Mouse (Mus musculus) macrophage (primary cell): ENCODE data around the gene H2-T23. TPM values are rescaled to one million over a fixed set of nuclear protein-coding genes. Genes with fewer than 3 reads are reported as not detected.

Experiments used
- H3K27ac ChIP-seq: fragments of 350-480 bp; formaldehyde crosslinking; 2 replicates; pipeline ENCODE4 v1.9.0; 2021
- H3K36me3 ChIP-seq: fragments of 350-480 bp; formaldehyde crosslinking; 2 replicates; pipeline ENCODE4 v1.9.0; 2021; ENCODE audit errors: inconsistent target
- H3K4me3 ChIP-seq: fragments of 350-480 bp; formaldehyde crosslinking; 2 replicates; pipeline ENCODE4 v1.9.0; 2021; ENCODE audit errors: inconsistent target
- H3K79me2 ChIP-seq: fragments of 350-480 bp; formaldehyde crosslinking; 2 replicates; pipeline ENCODE4 v1.9.0; 2021; ENCODE audit errors: inconsistent target
- WGBS: methylation state at CpG from one replicate; pipeline ENCODE4 v1.1.7; 2026; ENCODE audit warnings: inconsistent platforms; ENCODE audit not compliant: missing documents; 5-methylcytosine and 5-hydroxymethylcytosine counted together
- polyA plus RNA-seq: library from polyadenylated mRNA; stranded (reverse); fragments of 250-400 nt; gene quantifications from 3 replicates; pipeline ENCODE4 v1.2.4, GENCODE M21; 2018; ENCODE audit warnings: inconsistent platforms

Gene H2-T23
- polyA plus RNA-seq, 1 experiment from 2014 or later, result 196 TPM

GRCm38 (mm10) chr17:35993675-35994074 is 39.0 kb downstream of the H2-T23 start:
- Histone ChIP-seq H3K79me2 (peaks cover 42% of the 10 kb centered on the region), H3K27ac (peak overlapping the region; percentile 57; the same call in 1 of the 2 replicates), H3K4me3 (peak overlapping the region; percentile 92), H3K36me3 (peaks cover 5% of the 10 kb centered on the region; the same call in 1 of the 2 replicates)
- WGBS, result under 1% methylated on average over 15 of the region's 17 CpGs

GRCm38 (mm10) chr17:35991781-35992180 is 40.9 kb downstream of the H2-T23 start:
- peaks cover 24% of the 10 kb centered on the region for H3K36me3 ChIP-seq
- H3K79me2 ChIP-seq, result peaks cover 24% of the 10 kb centered on the region
- no peak overlapping the region for H3K27ac ChIP-seq
- H3K4me3 ChIP-seq, result no peak overlapping the region
- 39% methylated on average over 9 of the region's 10 CpGs for WGBS

- 96% methylated on average over 9 of the region's 9 CpGs for WGBS
- Histone ChIP-seq H3K36me3 (peaks cover 36% of the 10 kb centered on the region), H3K79me2 (peaks cover 34% of the 10 kb centered on the region), H3K4me3 (no peak overlapping the region), H3K27ac (no peak overlapping the region)
Measured at GRCm38 (mm10) chr17:35981776-35982175, 50.9 kb downstream of the H2-T23 start.

DNA sequence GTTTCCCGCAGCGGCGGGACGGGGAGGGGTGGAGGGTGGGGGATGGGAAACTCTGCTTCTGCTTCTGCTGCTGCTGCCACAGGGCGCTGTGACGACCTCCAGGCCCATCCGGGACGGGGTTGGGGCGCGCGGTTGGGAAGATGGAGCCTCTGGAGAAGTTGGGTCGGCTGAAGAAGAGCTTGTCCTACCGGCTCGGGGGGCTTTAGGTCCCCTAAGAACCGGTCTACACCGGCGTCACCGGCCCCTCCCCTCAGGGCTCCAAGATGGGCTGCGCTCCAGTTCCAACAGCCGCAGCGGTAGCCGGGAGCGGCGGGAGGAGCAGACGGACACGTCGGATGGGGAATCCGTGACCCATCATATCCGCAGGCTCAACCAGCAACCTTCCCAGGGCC is 52.3 kb downstream of the H2-T23 start:
- H3K27ac ChIP-seq, result peak overlapping the region; percentile 58
- peaks cover 25% of the 10 kb centered on the region for H3K36me3 ChIP-seq
- under 1% methylated on average over 29 of the region's 29 CpGs for WGBS
- H3K79me2 ChIP-seq, result peaks cover 37% of the 10 kb centered on the region
- H3K4me3 ChIP-seq, result peak overlapping the region; percentile 70

Other genes with a start within 250 kb of the H2-T23 start
- 20.7 to 61.5 TPM (median 37.3 TPM) in 3 replicates for gene Ier3, start 211.2 kb downstream of the H2-T23 start, polyA plus RNA-seq
- 42.9 to 64.8 TPM (median 56.1 TPM) in 3 replicates for gene Flot1, start 209.6 kb downstream of the H2-T23 start, polyA plus RNA-seq
- 187 to 603 TPM (median 205 TPM) in 3 replicates for gene Tubb5, start 194.5 kb downstream of the H2-T23 start, polyA plus RNA-seq
- gene Mdc1, start 191.3 kb downstream of the H2-T23 start, polyA plus RNA-seq, result 12.5 to 32.8 TPM (median 22.9 TPM) in 3 replicates
- 5.9 to 14.4 TPM (median 6.8 TPM) in 3 replicates for gene Nrm, start 171.5 kb downstream of the H2-T23 start, polyA plus RNA-seq
- gene Ppp1r18, start 167.3 kb downstream of the H2-T23 start, polyA plus RNA-seq, result 166 to 235 TPM (median 189 TPM) in 3 replicates
- gene Dhx16, start 153.0 kb downstream of the H2-T23 start, polyA plus RNA-seq, result 19.3 to 24.2 TPM (median 19.8 TPM) in 3 replicates
- gene 2310061I04Rik, start 135.4 kb downstream of the H2-T23 start, polyA plus RNA-seq, result 26.7 to 32.7 TPM (median 27.9 TPM) in 3 replicates
- gene Atat1, start 122.8 kb downstream of the H2-T23 start, polyA plus RNA-seq, result 3.8 to 11.5 TPM (median 6.7 TPM) in 3 replicates
- gene Mrps18b, start 116.5 kb downstream of the H2-T23 start, polyA plus RNA-seq, result 31.2 to 75.1 TPM (median 49.9 TPM) in 3 replicates
- 27.4 to 97.8 TPM (median 35.0 TPM) in 3 replicates for gene Ppp1r10, start 116.4 kb downstream of the H2-T23 start, polyA plus RNA-seq
- gene Abcf1, start 63.1 kb downstream of the H2-T23 start, polyA plus RNA-seq, result 65.4 to 217 TPM (median 77.6 TPM) in 3 replicates
- gene Gnl1, start 53.0 kb downstream of the H2-T23 start, polyA plus RNA-seq, result 24.9 to 38.6 TPM (median 28.9 TPM) in 3 replicates
- 8.8 to 13.9 TPM (median 9.5 TPM) in 3 replicates for gene Prr3, start 52.6 kb downstream of the H2-T23 start, polyA plus RNA-seq
- gene H2-T24, start 12.3 kb downstream of the H2-T23 start, polyA plus RNA-seq, result 34.5 to 71.7 TPM (median 59.9 TPM) in 3 replicates
- gene H2-T22, start 9.9 kb upstream of the H2-T23 start, polyA plus RNA-seq, result 56.5 to 198 TPM (median 94.0 TPM) in 3 replicates
- gene Gm6034, start 10.1 kb upstream of the H2-T23 start, polyA plus RNA-seq, result not detected in 3 replicates
- gene Gm11127, start 25.5 kb upstream of the H2-T23 start, polyA plus RNA-seq, result 0.16 to 0.64 TPM (median 0.34 TPM) in 3 replicates
- 0.22 to 0.67 TPM in 2 of 3 replicates, not detected in the other for gene Gm19684, start 88.8 kb upstream of the H2-T23 start, polyA plus RNA-seq
- not detected in 3 replicates for gene Gm7030, start 96.6 kb upstream of the H2-T23 start, polyA plus RNA-seq
- gene Gm8909, start 135.7 kb upstream of the H2-T23 start, polyA plus RNA-seq, result not detected in 3 replicates
- gene H2-T3, start 157.4 kb upstream of the H2-T23 start, polyA plus RNA-seq, result not detected in 3 replicates
- gene Rpp21, start 225.2 kb upstream of the H2-T23 start, polyA plus RNA-seq, result 14.2 to 42.9 TPM (median 31.7 TPM) in 3 replicates
- gene Trim39, start 239.4 kb upstream of the H2-T23 start, polyA plus RNA-seq, result 5.5 to 8.2 TPM (median 7.4 TPM) in 3 replicates